Mouse (Mus musculus) embryonic facial prominence, embryonic 15.5 days (tissue): ENCODE measurements around the gene Tmx4. TPM values are rescaled to one million over a fixed set of nuclear protein-coding genes. Genes with fewer than 3 reads are reported as not detected.

Experiments used
- ATAC-seq: fragments of 200-750 bp; cut with Nextera tagmentation; 2 replicates; pipeline ENCODE4 v1.8.0; 2017; ENCODE audit warnings: low read depth, moderate TSS enrichment; ENCODE audit not compliant: insufficient number of reproducible peaks, low FRiP score, low TSS enrichment
- H3K27ac ChIP-seq: fragments of 300-500 bp; sonication (generic); replicated peaks from 2 replicates; pipeline ENCODE4 v1.5.1; 2015; ENCODE audit warnings: mild to moderate bottlenecking, inconsistent platforms
- H3K27me3 ChIP-seq: fragments of 300-500 bp; sonication (generic); 2 replicates; pipeline ENCODE4 v1.6.1; 2015; ENCODE audit warnings: inconsistent platforms
- H3K36me3 ChIP-seq: fragments of 300-500 bp; sonication (generic); 2 replicates; pipeline ENCODE4 v1.6.1; 2015; ENCODE audit warnings: mild to moderate bottlenecking, inconsistent platforms
- H3K4me1 ChIP-seq: fragments of 300-500 bp; sonication (generic); 2 replicates; pipeline ENCODE4 v1.6.1; 2015; ENCODE audit warnings: inconsistent platforms
- H3K4me2 ChIP-seq: fragments of 300-500 bp; sonication (generic); replicated peaks from 2 replicates; pipeline ENCODE4 v1.6.1; 2015; ENCODE audit warnings: mild to moderate bottlenecking, inconsistent platforms
- H3K4me3 ChIP-seq: fragments of 300-500 bp; sonication (generic); replicated peaks from 2 replicates; pipeline ENCODE4 v1.5.1; 2015; ENCODE audit warnings: mild to moderate bottlenecking, inconsistent platforms
- H3K9ac ChIP-seq: fragments of 300-500 bp; sonication (generic); 2 replicates; pipeline ENCODE4 v1.6.1; 2015; ENCODE audit warnings: inconsistent platforms
- H3K9me3 ChIP-seq: fragments of 300-500 bp; sonication (generic); replicated peaks from 2 replicates; pipeline ENCODE4 v1.6.1; 2016; ENCODE audit warnings: inconsistent platforms
- WGBS: fragments of 180-500 bp; shearing (Covaris S2); methylation state at CpG from one replicate; pipeline ENCODE4 v1.1.7; 2015; 5-methylcytosine and 5-hydroxymethylcytosine counted together
- polyA plus RNA-seq: library from polyadenylated mRNA; unstranded; fragments of >200 nt; fragmentation: Nextera tagmentation; extraction: Ambion mirVana; gene quantifications from 2 replicates; pipeline ENCODE4 v1.2.1, GENCODE M21; 2015

Tmx4 gene
- polyA plus RNA-seq = 15.4 and 17.0 TPM in 2 replicates

DNA sequence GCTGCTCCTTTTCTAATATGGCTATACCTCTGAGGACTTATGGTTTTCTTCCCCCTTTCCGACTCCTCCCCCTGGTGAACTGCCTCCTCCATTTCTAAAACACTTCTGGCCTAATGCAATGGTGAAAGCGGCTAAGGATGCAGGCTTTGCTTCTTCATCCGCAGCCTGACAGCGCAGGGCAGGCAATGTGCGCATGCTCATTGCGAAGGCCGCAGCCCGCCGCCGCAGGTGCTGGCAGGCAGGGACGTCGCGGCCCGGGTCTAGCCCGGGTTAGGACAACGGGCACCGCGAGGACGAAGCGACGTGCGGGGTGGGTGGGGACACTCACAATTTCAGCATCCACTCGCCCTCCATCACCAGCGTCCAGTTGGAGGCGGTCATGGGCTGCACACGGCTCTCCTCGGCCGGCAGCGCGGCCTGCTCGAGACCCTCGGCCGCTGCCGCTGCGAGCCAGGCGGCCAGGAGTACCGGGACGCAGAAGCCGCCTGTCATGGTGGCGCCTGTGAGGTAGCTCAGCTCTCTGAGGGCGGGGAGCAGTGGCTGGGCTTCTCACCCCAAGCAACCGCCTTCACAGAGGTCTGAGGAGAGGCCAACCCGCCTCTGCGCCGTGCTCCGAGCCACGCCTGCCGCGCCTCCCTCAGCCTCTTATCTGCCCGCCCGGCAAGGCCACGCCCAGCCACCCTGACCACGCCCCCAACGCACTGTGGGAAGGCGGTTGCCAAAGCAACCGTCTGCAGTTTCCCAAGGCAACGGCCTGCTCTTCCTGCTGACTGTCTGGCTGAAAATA lies at the start of gene Tmx4:
Gene Tmx4, minus strand, starts transcription at position 632 of the 787 bp plus-strand sequence.
- under 1% methylated on average over 57 of the region's 57 CpGs for WGBS
- Histone ChIP-seq H3K9me3 (no peaks in the 10 kb centered on the region), H3K9ac (peak within 1 kb of the TSS; percentile 47), H3K4me3 (peak within 1 kb of the TSS; percentile 62), H3K4me2 (peak within 1 kb of the TSS; percentile 58), H3K27ac (peak within 1 kb of the TSS; percentile 86), H3K4me1 (peaks cover 6% of the 10 kb centered on the region), H3K27me3 (no peaks in the 10 kb centered on the region), H3K36me3 (no peaks in the 10 kb centered on the region)
- ATAC-seq = peak; percentile 98

DNA sequence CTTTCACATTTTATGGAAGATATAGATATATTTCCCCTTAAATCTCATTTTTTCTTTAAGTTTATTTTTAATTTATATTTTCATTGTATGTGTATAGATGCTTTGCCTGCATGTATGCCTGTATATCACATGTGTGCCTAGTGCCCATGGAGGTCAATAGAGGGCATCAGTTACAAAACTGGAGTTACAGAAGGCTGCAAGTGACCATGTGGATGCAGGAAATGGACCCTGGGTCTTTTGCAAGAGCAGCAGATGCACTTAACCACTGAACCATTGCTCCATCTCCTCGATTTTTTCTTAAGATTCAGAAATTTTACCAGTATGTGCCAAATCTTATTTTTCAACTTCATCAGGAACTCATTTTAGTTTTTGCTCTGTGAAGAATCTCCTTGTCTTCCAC lies 48.2 kb upstream of the Tmx4 start:
- Histone ChIP-seq H3K27ac (no peak overlapping the region), H3K36me3 (no peaks in the 10 kb centered on the region), H3K4me3 (no peak overlapping the region), H3K27me3 (no peaks in the 10 kb centered on the region), H3K4me1 (no peaks in the 10 kb centered on the region), H3K4me2 (no peak overlapping the region), H3K9me3 (no peaks in the 10 kb centered on the region), H3K9ac (no peak overlapping the region)
- WGBS = 69% methylated on average over 1 of the region's 1 CpGs
- no peak for ATAC-seq

DNA sequence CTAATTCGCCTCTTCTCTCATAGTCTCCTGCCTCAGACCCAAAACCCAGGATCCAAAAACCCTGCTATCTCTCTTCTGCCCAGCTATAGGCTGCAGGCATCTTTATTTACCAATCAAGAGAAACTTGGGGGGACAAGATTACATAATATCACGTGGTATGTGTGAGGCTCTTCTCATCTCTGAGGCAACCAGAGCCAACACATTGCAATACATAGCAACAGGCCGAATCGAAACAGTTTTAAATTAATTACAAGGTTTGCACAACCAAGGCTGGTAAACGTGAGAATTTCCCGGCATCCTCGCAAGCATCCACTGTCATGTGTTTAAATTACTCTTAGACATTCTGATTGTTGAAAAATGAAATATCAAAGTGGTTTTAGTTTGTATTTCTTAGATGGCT lies 47.1 kb upstream of the Tmx4 start:
- no peak for ATAC-seq
- Histone ChIP-seq H3K27ac (no peak overlapping the region), H3K4me3 (no peak overlapping the region), H3K4me2 (no peak overlapping the region), H3K9me3 (no peaks in the 10 kb centered on the region), H3K36me3 (no peaks in the 10 kb centered on the region), H3K27me3 (no peaks in the 10 kb centered on the region), H3K4me1 (no peaks in the 10 kb centered on the region), H3K9ac (no peak overlapping the region)
- WGBS = 82% methylated on average over 7 of the region's 7 CpGs

DNA sequence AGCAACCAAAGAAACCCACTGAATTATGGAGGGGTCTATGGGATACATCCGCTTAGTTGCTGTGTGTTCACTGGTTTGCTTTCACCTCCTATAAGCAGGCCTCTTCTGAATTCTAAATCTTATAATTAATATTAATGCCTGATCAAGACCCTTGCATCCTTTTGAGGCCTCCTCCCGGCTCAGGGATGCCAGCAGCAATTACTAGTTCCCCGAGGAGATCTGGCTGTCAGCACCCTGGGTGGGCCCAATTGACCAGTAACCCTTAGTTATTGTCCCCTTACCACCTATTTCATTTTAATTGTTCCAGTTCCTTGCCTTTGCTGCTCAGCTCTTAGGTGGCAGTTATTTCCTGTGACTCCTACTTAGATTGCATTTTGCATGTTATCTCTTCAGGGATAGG lies 38.4 kb upstream of the Tmx4 start:
- H3K36me3 ChIP-seq = no peaks in the 10 kb centered on the region
- no peak overlapping the region for H3K9ac ChIP-seq
- H3K4me1 ChIP-seq = no peaks in the 10 kb centered on the region
- H3K4me3 ChIP-seq = no peak overlapping the region
- no peaks in the 10 kb centered on the region for H3K27me3 ChIP-seq
- H3K27ac ChIP-seq = no peak overlapping the region
- H3K9me3 ChIP-seq = no peaks in the 10 kb centered on the region
- ATAC-seq = no peak
- 54% methylated on average over 3 of the region's 3 CpGs for WGBS
- no peak overlapping the region for H3K4me2 ChIP-seq

DNA sequence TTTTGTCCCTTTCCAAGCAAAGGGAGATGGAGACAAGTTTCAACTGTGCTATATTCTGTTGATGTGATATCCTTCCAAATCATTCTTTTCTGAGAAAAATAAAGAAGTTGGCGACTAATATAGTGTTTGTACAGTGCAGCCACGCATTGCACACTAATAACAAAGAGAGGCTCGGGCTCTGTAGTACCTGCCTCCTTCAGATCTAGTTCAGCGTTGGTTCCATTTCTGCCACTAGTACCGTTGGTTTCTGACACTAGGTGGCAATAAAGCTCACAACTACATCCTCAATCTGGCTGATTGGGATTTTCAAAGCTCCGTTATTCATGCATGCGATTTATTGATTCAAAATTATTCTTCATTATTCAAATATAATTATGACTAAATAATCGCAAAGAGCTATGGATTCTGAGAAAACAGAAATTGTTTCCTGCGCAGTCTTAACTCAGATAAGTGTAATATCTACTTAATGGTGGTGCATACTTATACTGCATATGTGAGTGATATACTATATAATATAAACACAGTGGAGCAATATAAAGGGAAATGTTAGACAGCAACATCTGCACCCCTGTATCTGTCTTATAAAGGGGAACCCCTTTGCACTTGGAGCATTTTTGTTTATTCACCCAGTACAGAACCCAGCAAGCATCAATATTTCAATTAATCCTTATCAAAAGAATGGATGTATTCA lies 37.5 kb upstream of the Tmx4 start:
- Histone ChIP-seq H3K27me3 (no peaks in the 10 kb centered on the region), H3K4me1 (no peaks in the 10 kb centered on the region), H3K4me3 (no peak overlapping the region), H3K9ac (no peak overlapping the region), H3K4me2 (no peak overlapping the region), H3K36me3 (no peaks in the 10 kb centered on the region), H3K9me3 (no peaks in the 10 kb centered on the region), H3K27ac (no peak overlapping the region)
- no peak for ATAC-seq
- 24% methylated on average over 9 of the region's 9 CpGs for WGBS

DNA sequence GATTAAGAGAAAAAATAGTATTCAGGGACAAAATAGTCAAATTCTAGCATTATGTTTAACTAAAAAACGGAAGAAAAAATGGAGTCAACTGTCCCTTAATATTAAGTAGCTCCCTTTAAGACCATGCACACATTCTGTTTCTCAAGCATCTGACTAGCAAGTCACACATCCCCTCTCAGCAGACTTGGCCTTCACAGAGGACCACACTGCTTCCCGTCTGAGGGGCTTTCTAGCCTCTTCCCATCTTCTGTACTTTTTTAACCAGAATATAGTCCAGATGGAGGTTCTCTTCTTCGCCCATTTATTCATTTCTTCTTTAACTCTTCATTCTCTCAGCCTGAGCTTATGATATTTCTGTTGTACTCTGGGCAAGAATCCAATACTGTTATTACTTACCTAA lies 35.6 kb upstream of the Tmx4 start:
- 66% methylated on average over 3 of the region's 3 CpGs for WGBS
- no peak overlapping the region for H3K9ac ChIP-seq
- H3K27me3 ChIP-seq = no peaks in the 10 kb centered on the region
- no peaks in the 10 kb centered on the region for H3K36me3 ChIP-seq
- H3K9me3 ChIP-seq = no peaks in the 10 kb centered on the region
- no peak overlapping the region for H3K4me3 ChIP-seq
- H3K27ac ChIP-seq = no peak overlapping the region
- no peaks in the 10 kb centered on the region for H3K4me1 ChIP-seq
- no peak overlapping the region for H3K4me2 ChIP-seq
- no peak for ATAC-seq

DNA sequence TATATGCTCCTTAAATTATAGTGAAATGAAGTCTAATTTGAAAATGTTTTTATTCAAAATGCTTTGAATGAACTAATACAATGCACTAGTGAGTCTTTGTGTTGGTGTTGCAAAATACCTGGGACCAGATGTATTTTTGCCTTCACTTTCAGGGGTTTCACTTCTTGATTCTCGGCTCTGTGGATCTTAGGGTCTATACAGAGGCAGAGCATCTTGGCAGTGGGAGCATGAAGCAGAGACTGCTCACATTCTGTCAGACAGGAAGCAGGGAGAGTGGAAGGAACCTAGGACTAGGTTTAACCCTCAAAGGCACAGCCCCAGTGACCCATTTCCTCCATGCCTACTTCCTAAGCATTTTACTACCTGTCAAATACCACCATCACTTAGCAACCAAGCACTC lies 31.5 kb upstream of the Tmx4 start:
- no peaks in the 10 kb centered on the region for H3K27me3 ChIP-seq
- no peak overlapping the region for H3K9ac ChIP-seq
- H3K4me2 ChIP-seq = no peak overlapping the region
- H3K9me3 ChIP-seq = no peaks in the 10 kb centered on the region
- ATAC-seq = no peak
- H3K4me3 ChIP-seq = no peak overlapping the region
- no peaks in the 10 kb centered on the region for H3K4me1 ChIP-seq
- WGBS = 76% methylated on average over 1 of the region's 1 CpGs
- H3K27ac ChIP-seq = no peak overlapping the region
- no peaks in the 10 kb centered on the region for H3K36me3 ChIP-seq

DNA sequence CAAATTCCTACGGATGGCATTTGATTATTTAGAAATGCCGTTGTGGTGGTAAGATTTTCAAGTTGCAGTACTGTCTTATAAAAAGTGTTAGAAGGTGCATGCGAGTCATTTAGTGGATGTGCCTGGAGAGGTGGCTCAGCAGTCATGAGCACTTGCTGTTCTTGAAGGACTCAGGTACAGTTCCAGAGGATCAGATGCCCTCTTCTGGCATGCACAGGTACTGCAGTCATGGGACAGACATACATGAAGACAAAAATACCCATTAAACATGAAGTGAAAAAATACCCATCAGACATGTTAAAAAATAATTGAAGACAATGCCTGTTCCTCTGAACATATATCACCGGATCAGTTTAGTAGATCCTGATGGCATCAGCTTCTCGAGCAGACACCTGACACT lies 29.7 kb upstream of the Tmx4 start:
- WGBS = 72% methylated on average over 5 of the region's 5 CpGs
- ATAC-seq = no peak
- Histone ChIP-seq H3K9me3 (no peaks in the 10 kb centered on the region), H3K27ac (no peak overlapping the region), H3K27me3 (no peaks in the 10 kb centered on the region), H3K36me3 (no peaks in the 10 kb centered on the region), H3K4me1 (no peaks in the 10 kb centered on the region), H3K9ac (no peak overlapping the region), H3K4me3 (no peak overlapping the region), H3K4me2 (no peak overlapping the region)

DNA sequence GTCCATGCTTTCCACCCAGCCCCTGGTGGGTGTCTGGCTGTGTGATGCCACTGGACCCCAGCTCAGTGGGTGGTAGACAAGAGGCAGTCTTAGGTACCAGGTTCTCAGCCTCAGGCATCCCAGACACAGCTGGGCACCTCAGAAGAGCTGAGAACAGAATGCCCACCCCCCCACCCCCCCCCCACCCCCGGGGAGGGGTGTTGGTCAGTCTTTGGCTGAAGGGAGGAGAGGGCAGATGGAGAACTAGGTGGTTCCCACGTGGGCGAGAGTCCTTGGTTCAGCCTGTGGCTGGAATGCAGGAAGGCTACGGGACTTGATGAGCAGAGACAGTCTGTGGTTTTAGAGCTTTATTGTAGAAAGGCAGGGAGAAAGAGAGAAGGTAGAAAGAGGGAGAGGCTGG lies 12.5 kb upstream of the Tmx4 start:
- H3K4me3 ChIP-seq = no peak overlapping the region
- WGBS = 14% methylated on average over 4 of the region's 4 CpGs
- no peak overlapping the region for H3K9ac ChIP-seq
- ATAC-seq = no peak; the same call in 1 of the 2 replicates
- H3K27ac ChIP-seq = no peak overlapping the region
- no peaks in the 10 kb centered on the region for H3K27me3 ChIP-seq
- no peaks in the 10 kb centered on the region for H3K9me3 ChIP-seq
- no peak overlapping the region for H3K4me2 ChIP-seq
- H3K4me1 ChIP-seq = no peaks in the 10 kb centered on the region
- H3K36me3 ChIP-seq = no peaks in the 10 kb centered on the region

DNA sequence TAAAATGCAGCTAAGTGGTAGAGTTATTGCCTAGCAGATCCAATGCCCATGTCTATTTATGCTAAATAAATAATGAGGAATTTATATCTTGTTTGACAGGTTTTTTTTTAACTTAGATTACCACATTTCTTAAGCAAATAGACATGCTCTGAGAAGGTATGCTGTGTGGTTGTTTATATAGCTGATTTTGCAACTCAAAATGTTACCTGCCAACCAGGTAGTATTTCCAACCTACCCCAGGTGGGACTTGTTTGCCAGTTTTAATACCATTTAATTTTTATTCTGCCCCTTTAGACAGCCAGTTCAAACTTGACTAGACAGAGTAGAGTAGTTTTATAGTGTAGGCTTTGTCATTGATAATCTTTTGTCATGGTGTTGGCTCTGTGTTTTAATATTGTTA lies 10.7 kb upstream of the Tmx4 start:
- Histone ChIP-seq H3K9me3 (no peaks in the 10 kb centered on the region), H3K27me3 (no peaks in the 10 kb centered on the region), H3K4me3 (no peak overlapping the region), H3K4me1 (no peaks in the 10 kb centered on the region), H3K36me3 (no peaks in the 10 kb centered on the region), H3K9ac (no peak overlapping the region), H3K4me2 (no peak overlapping the region), H3K27ac (no peak overlapping the region)
- ATAC-seq = no peak

DNA sequence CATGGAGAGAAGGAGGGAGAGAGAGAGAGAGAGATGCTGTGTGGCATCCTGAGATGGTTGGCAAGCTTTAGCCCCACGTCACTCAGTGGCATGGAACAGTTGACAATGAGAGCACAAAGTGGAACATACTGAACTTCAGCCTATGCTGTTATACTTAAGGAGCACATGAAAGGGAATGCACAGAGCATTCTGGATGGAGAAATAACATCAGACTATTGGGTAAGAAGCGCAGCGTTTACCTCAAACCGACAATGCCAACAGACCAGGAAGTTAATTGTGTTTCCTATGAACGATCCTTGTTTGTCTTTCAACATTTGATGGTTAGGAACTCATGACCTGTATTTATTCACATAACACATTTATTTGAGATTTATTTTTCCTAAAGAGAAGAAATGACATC lies 8.8 kb upstream of the Tmx4 start:
- Histone ChIP-seq H3K9me3 (no peaks in the 10 kb centered on the region), H3K4me2 (no peak overlapping the region), H3K27me3 (no peaks in the 10 kb centered on the region), H3K36me3 (no peaks in the 10 kb centered on the region), H3K4me1 (no peaks in the 10 kb centered on the region), H3K27ac (no peak overlapping the region), H3K4me3 (no peak overlapping the region), H3K9ac (no peak overlapping the region)
- ATAC-seq = no peak
- WGBS = 81% methylated on average over 5 of the region's 5 CpGs

DNA sequence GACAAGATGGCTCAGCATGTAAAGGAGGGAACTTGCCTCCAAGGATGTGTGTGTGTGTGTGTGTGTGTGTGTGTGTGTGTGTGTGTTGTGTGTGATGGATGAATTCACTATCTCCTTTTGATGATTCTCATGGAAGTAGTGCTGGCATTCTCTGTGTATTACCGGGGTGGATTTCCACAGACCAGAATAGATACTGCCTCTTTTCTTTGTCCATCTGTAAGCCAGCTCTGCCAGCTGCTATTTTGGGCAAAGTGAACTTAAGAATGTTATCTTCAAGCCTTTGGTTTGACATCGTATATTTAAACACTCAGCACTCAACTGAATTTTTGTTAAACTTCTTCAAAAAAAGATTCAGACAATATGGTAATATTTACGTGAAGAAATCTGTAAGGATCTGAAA lies 5.1 kb upstream of the Tmx4 start:
- no peaks in the 10 kb centered on the region for H3K9me3 ChIP-seq
- H3K4me2 ChIP-seq = no peak overlapping the region
- no peak overlapping the region for H3K9ac ChIP-seq
- no peaks in the 10 kb centered on the region for H3K36me3 ChIP-seq
- WGBS = 84% methylated on average over 3 of the region's 3 CpGs
- no peak overlapping the region for H3K27ac ChIP-seq
- H3K4me3 ChIP-seq = no peak overlapping the region
- no peaks in the 10 kb centered on the region for H3K27me3 ChIP-seq
- no peak for ATAC-seq
- H3K4me1 ChIP-seq = no peaks in the 10 kb centered on the region
